Mouse (Mus musculus) frontal cortex, postnatal 10 days (tissue): ENCODE results near the gene Hlx.

Source experiments
- DNase-seq, 2 experiments: peaks; one replicate each; pipeline ENCODE4 v3.0.0; 2022; ENCODE audit warnings: low spot score in 2 of 2, mixed read lengths in 1 of 2

Gene Hlx

DNA sequence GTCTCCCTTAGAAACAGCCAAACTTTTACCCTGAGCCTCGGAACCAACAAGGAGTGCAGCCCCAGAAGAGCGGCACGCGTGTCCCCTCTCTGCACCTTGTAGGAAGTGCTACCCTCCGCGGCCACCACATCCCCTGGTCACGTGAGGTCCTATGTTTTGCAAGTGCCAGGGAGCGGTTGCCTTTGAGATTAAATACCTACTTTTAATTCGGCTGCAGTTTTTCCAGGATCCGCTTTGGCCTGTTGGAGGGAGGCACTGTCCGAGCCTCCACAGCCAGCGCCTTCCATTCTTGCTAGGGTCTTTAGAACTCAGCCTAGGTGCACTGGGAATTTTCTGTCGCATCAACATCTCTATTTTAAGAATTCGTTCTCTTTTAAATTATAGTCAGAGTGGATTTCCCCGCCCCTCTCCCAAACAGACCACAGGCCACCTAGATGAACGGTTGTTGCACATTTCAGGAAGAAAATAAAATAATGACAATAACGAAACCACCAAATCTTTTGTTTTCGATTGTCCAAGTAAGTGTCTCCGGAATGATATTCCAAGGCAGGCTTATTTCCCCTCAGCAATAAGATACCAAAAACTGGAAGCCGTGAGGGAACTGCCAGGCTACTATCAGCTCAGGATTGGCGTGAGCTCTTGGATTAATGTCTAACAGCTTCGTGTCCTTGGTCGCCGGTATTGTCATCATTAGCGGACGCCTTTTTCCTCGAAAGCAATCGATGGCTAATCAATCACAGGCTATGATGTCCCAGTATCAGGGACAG is 1.1 kb upstream of the Hlx start:
- DNase-seq = no peak

DNA sequence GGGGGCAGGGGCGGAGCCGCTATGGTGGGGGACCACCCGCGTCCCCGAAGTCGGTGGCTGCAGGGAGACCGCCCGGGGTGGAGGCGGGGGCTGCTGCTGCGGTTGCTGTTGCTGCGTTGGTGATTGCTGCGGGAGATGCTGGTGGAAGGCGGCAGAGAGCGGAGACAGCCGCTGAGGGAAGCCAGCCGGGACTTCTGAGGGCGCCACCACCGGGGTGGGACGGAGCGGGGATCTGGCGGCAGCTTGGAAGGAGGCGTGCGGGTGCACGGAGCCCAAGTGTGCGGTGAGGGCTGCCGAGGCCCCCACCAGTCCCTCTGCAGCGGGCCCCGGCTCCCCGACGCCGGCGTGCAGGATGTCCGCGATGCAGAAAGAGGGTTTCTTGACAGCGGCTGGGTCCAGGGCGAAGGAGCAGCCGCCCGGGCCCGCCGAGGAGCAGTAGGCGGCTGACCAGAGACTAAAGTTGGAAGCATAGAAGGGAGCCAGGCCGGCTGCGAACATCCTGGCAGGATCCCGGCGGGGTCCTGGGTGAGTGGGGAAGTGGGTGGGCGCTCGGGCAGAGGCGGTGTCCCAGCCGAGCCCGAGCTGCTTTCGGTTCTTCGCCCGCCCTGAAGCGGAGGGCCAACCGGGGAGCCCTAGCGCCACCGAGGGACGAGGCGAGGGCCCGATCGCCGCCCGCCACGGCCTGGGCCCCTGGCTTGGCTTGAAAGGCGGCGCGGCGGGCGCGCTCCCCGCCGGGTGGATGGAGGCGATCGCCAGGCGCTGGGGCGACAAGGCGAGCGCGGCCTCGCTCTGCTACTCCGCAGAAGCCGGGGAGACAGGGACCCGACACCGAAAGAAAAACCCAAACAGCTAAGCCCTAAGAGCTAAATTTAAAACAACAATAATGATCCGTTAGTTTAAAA is 524 bp downstream of the Hlx start:
- no peak for DNase-seq

- no peak for DNase-seq
Observed at GRCm38 (mm10) chr1:184731091-184731640, 1.3 kb downstream of the Hlx start.

GRCm38 (mm10) chr1:184730453-184731013 is 1.9 kb downstream of the Hlx start:
- no peak for DNase-seq

GRCm38 (mm10) chr1:184729357-184730140 is 2.9 kb downstream of the Hlx start:
- DNase-seq = no peak

- DNase-seq = no peak
Observed at GRCm38 (mm10) chr1:184728561-184729115, 3.8 kb downstream of the Hlx start.

DNA sequence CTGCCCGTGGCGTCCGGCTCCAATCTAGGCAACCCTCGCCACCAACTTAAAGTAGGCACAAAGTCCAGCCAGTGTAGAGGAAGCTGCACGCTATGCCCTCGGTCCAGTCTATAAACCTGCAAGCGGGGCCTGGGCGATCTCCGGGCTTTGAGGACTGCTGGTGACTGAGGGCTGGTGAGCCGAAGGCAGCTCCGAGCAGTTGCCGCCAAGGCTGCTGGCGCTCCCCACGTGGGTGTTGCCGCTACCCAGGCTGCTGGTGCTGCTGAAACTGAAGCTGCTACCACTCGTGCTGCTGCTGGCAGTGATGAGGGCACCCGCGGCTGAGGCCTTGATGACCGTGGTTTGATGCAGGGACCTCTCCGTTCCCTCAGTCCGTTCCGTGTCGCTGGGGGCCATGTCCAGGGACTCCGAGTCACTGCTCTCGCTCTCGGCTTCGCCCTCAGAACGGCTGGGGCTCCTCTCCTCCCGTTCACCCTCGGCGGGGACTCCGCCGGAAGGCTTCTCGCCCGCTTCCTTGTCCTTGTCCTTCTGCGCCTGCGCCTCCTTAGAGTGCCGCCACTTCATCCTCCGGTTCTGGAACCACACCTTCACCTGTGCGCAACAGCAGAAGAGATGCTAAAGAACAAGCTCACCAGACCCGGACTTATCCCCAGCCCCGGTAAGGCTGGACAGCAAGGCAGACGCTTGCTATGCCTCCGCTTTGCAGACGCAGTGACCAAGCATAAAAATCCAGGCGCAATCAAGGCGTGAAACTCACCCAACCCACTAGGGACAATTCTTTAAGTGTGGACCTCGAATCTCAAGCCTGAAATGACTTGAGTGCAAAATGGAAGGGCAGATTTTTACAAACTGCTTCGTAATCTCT is 4.8 kb downstream of the Hlx start:
- DNase-seq = no peak

DNA sequence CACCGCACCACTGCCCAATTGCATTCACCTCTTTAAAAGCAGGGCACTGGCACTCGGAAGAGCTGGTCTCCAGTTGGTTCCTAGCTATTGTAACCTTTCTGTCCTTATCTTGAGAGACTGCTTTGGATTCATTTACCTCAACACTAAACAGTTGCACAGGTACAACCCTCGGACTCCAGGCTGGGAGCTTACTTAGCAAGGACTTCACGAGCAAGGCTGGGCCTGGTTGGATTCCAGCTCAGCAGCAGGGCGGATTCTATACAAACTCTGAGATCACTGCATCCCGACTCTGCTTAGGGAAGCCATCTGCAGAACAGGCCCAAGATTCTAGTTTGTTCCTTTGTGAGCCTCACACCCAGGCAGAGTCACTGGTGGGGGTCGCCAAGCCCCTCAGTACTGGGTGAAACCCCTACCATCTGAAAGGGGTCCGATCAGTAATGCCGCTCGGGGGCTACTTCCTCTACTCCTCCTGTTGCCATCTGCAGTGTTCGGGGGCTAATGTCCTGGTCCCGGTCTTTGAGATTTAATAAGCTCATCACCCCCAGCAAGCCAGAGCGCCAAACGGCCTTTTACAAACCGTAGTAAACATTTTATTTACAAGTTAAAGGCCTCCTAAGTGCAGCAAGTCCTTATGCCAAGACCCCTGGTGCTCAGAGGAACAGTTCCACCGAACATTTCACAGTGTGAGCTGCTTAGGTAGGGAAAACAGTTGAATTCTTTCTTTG is 5.7 kb downstream of the Hlx start:
- no peak for DNase-seq

DNA sequence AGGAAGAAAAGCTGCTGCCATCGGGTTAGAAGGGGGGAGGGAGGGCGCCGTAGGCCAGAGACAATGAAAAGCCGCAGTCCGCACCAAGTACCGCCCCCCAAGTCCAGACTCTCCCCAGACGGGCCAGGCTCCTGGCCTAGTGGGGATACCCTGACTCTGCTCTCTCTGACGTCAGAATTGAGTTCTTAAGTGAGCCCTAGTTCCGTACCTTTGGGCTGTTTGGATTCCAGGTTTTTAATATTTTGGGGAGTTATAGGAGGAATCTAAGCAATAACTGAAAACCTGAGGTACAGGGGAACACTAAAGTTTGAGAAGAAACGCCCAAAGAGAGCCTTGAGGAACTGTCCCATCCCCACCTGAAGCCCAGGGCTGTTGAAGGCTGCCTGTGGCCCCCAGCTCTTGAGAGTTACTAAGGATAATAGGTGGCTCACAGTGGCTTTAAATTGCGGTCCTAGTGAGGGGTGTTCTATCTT is 7.1 kb downstream of the Hlx start:
- no peak for DNase-seq

DNA sequence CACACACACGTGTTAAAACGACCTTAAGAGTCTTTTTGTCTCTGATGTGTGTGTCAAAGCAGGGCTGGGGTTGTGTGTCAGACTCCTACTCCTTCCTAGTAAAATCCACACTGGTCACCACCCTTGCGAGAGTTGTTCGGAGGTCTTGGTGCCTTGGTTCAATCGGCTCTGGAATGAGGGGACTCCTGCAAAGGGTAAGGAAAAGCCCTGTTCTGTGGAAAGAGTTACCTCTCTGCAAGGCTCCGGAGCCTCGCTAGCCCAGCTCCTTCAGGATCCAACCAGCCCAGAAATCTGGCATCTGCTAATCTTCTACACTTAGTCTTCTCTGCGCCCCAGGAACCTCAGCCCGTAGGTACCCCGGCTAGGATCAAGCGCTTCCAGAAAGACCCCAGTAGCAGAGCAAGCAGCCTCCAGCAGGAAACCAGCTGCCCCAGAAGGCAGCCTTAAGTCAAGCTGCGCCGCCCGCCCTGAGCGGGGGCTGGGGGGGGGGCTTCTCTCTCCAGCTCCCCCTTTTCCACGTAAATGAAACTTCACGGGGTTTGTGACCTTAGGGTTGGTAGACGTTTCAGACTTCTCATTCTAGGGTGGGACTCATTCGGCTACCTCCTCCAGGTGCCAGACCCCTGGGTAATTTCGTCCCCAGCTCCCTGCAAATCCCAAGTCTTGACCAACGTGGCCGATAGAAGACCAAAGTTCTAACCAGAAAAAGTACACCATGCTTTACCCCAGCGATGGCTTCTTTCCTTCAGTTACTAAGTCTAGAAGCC is 7.7 kb downstream of the Hlx start:
- DNase-seq = no peak

DNA sequence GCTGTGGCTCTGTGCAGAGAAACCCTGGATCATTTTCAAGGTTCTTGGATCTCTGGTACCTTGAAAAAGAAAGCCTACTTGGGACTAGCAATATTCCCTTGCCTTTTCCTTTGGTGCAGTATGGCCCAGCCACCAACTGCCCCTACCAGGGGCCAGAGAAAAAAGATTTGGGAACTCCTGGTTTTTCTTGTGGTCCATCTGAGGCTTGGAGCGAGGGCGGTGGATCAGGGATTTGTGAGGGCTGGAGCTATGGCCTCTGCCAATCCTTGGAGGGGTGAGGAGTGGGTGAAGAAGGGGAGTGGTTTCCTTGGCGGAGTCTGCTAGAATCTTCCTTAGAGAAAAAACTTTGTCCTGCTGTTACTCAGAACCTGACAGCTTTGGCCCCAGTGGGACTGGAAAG is 8.5 kb downstream of the Hlx start:
- no peak for DNase-seq

GRCm38 (mm10) chr1:184721121-184721520 is 11.3 kb downstream of the Hlx start:
- DNase-seq = no peak

DNA sequence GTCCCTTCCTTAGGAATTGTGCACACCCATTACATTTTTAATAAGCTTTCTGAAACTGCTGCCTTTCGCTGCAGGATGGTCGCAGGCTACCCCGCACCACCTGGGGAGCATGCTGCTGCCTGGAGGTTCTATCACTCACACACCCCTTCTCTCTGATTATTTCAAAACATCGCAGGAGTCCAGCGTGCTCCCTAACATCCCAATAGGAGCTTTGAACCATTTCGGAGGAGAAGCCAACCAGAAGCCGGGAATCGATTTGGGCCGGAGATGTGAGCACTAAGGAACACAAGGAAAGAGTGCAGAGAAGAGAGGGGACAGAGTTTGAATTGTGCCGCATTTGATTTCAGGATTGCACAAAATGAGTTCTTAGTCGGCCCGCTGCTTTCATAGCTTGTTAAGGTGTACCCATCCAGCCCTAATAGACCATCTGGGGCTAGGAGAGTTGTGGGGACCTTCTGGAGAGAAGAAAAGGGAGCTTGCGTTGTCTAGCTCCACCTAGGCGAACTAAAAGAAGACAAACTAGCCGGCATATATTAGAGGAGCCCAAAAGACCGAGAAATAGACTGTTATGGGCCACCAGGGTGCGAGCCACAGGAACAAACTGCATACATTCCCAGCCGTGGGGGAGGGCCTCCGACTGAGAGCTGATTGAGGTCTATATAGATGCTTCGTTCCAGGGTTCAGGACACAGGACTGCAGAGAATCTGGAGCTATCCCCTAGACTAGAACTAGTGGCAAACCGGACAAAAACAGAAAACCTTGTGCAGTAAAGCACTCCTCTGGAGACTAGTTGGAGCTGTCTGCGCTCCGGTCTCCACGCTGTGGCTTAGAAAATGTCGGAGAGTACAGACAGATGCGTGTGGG is 12.0 kb downstream of the Hlx start:
- no peak for DNase-seq

DNA sequence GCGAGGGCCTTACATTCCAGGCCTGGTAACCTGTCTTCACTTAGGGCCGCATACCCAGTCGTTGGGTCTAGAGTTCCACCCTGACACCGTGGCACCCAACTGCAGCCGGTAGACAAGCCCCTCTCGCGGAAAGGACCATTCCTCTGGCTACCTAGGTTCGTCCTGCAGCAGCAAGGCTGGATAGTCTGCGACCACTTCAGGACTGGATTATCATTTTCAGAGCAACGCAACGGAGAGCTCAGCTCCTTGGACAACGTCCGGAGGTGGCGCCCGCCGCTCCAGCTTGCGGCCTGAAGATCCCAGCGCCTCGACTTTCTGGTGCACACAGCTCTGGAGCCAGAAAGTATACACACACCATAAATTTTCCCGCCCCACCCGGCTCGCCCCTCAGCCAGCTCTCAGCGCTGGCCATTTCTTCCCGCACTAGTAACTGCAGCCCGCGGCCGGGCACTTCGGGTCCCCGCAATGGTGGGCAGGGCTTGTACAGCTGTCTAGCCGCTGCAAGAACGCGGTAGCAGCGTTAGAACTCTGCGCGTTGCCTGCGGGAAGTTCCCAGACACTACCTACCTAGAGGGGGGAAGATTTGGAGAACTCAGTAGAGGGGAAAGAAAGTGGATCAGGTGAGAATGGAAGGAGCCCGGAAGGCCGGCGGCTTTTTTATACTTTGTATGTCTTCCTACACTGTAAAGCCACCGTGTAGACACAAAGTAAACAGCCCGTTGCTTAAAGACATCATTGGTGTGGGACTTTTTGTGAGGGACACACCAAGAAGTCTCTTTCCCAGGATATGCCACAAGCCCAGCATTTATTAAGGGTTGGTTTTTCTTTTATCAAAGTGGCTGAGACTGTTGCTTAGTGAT is 13.9 kb downstream of the Hlx start:
- DNase-seq = no peak

DNA sequence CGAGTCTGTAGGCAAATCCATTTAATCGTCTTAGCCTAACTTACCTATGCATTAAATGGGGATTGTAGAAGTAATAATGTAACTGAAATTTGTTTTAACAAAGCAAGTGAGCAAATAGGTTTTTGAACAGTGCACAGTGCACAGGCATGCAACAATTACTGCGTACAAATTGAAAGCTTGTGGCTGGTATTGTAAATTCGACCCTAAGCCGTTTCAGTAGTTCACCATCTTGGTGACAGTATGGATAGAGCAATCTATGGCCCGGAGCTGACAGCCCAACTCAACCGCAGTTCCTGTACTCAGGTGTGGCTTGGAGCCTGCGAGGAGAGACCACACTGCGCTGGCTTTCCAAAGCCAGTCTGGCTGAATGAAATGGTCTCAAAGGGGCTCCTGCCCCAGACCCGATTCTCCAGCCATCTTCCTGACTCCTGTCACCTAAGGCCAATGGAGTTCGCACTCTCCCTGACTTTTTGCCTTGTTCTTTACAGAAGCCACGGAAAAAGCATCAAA is 14.7 kb downstream of the Hlx start:
- no peak for DNase-seq

DNA sequence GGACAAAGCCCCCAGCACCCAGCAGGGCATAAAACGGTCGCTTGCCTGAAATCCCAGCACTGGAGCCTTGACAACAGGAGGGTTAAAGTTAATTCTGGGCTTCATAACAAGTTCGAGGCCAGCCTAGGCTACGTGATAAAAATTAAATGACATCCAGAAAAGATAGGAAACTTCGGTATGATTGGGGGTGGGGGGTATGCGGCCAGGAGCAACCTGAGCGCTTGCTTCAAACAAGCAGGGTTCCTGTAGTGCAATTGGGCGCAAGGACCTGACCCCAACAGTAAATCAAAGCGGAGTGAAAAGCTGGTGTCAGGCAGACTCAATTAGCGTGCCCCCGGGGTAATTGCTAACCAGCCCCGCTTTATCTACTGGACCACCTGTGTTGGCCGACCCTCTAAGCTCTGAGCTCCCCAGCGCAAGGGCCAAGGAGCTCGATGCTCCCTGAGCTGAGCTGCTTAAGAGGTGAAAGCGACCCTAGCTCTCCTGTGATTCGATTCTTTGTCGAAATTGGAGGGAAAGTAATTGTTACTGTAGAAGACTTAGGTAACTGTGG is 15.3 kb downstream of the Hlx start:
- no peak for DNase-seq
